Mouse (Mus musculus) embryonic facial prominence, embryonic 11.5 days (tissue): ENCODE data around the gene Ogdhl. TPM values are rescaled to one million over a fixed set of nuclear protein-coding genes. Genes with fewer than 3 reads are reported as not detected.

Experiments used
- ATAC-seq: fragments of 200-750 bp; cut with Nextera tagmentation; replicated peaks from 2 replicates; pipeline ENCODE4 v1.8.0; 2017; ENCODE audit warnings: low read depth; ENCODE audit not compliant: insufficient number of reproducible peaks, low FRiP score, low TSS enrichment
- DNase-seq: peaks from one replicate; pipeline ENCODE4 v3.0.0-alpha.2; 2015; ENCODE audit warnings: low spot score
- H3K27ac ChIP-seq: fragments of 300-500 bp; sonication (generic); replicated peaks from 2 replicates; pipeline ENCODE4 v1.5.1; 2014; ENCODE audit warnings: mild to moderate bottlenecking, low read depth, low read length, control low read depth
- H3K27me3 ChIP-seq: fragments of 300-500 bp; sonication (generic); 2 replicates; pipeline ENCODE4 v1.6.1; 2014; ENCODE audit warnings: mild to moderate bottlenecking, low read length, moderate library complexity, mixed read lengths; ENCODE audit not compliant: control insufficient read depth, insufficient read depth
- H3K36me3 ChIP-seq: fragments of 300-500 bp; sonication (generic); replicated peaks from 2 replicates; pipeline ENCODE4 v1.6.1; 2014; ENCODE audit warnings: low read depth, mild to moderate bottlenecking, low read length, moderate library complexity, mixed read lengths; ENCODE audit not compliant: control insufficient read depth, insufficient read depth
- H3K4me1 ChIP-seq: fragments of 300-500 bp; sonication (generic); 2 replicates; pipeline ENCODE4 v1.6.1; 2014; ENCODE audit warnings: low read length, mixed read lengths; ENCODE audit not compliant: control insufficient read depth, insufficient read depth
- H3K4me2 ChIP-seq: fragments of 300-500 bp; sonication (generic); 2 replicates; pipeline ENCODE4 v1.6.1; 2014; ENCODE audit warnings: low read depth, mild to moderate bottlenecking, control low read depth, low read length, moderate library complexity
- H3K4me3 ChIP-seq: fragments of 300-500 bp; sonication (generic); 2 replicates; pipeline ENCODE4 v1.5.1; 2014; ENCODE audit warnings: low read depth, low read length, control low read depth
- H3K9ac ChIP-seq: fragments of 300-500 bp; sonication (generic); replicated peaks from 2 replicates; pipeline ENCODE4 v1.6.1; 2014; ENCODE audit warnings: mild to moderate bottlenecking, control low read depth, low read length
- H3K9me3 ChIP-seq: fragments of 300-500 bp; sonication (generic); replicated peaks from 2 replicates; pipeline ENCODE4 v1.6.1; 2016; ENCODE audit warnings: mild to moderate bottlenecking, low read length, inconsistent platforms, mixed read lengths; ENCODE audit not compliant: control insufficient read depth
- WGBS: fragments of 180-500 bp; shearing (Covaris S2); extraction: QIAGEN DNeasy Blood & Tissue Kit; methylation state at CpG from one replicate; pipeline ENCODE4 v1.1.7; 2014; 5-methylcytosine and 5-hydroxymethylcytosine counted together
- polyA plus RNA-seq: library from polyadenylated mRNA; unstranded; fragments of >200 nt; fragmentation: Nextera tagmentation; extraction: Ambion mirVana; gene quantifications from 2 replicates; pipeline ENCODE4 v1.2.1, GENCODE M21; 2014

Ogdhl gene
- polyA plus RNA-seq, 1 experiment from 2014 or later, result 13.2 TPM

DNA sequence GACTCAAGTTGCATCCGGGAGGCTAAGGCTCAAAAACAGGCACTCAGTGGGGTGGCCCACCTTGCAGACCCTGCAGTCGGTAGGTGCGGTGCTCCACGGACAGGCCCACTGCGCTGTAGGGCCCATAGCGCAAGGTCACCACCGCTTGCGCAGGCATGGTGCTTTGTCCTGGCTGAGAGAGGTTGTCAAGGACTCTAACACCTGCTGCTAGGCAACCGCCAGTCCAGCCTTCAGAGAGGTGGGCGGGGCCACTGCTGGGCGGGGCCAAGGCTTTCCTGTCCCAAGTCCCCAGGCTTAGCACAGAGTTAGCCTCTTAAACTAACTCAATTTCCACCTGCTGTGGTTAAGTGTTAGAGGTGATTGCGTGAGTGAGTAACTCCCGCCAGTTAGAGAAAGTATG is 66.4 kb downstream of the Ogdhl start, which contains the start of gene 1700024G13Rik:
TSS of gene 1700024G13Rik (minus strand) at position 196 of the 400 bp plus-strand sequence.
- H3K4me1 ChIP-seq, result no peaks in the 10 kb centered on the region
- ATAC-seq, result peak; percentile 75
- H3K9ac ChIP-seq, result no peak within 1 kb of the TSS
- no peak within 1 kb of the TSS for H3K4me3 ChIP-seq
- H3K4me2 ChIP-seq, result peak within 1 kb of the TSS; percentile 16; the same call in 1 of the 2 replicates
- H3K36me3 ChIP-seq, result no peaks in the 10 kb centered on the region
- H3K27me3 ChIP-seq, result no peaks in the 10 kb centered on the region
- no peaks in the 10 kb centered on the region for H3K9me3 ChIP-seq
- no peak within 1 kb of the TSS for H3K27ac ChIP-seq
- under 1% methylated on average over 13 of the region's 13 CpGs for WGBS
- peak; percentile 83 for DNase-seq

Other genes starting within 250 kb of the Ogdhl start
- 14.7 and 19.3 TPM in 2 replicates for gene Oxnad1, start 236.6 kb upstream of the Ogdhl start, polyA plus RNA-seq
- 95.7 and 96.1 TPM in 2 replicates for gene Dph3, start 236.3 kb upstream of the Ogdhl start, polyA plus RNA-seq
- gene Msmb, start 180.0 kb upstream of the Ogdhl start, polyA plus RNA-seq, result not detected in 2 replicates
- gene Ncoa4, start 162.2 kb upstream of the Ogdhl start, polyA plus RNA-seq, result 89.3 and 92.7 TPM in 2 replicates
- gene Timm23, start 120.1 kb upstream of the Ogdhl start, polyA plus RNA-seq, result 315 and 318 TPM in 2 replicates
- gene Parg, start 120.1 kb upstream of the Ogdhl start, polyA plus RNA-seq, result 74.2 and 81.7 TPM in 2 replicates
- gene 1700024G13Rik, start 66.4 kb downstream of the Ogdhl start, polyA plus RNA-seq, result 0.34 TPM in 1 of 2 replicates, not detected in the other
- 0.67 and 0.80 TPM in 2 replicates for gene Slc18a3, start 142.8 kb downstream of the Ogdhl start, polyA plus RNA-seq
- gene Chat, start 144.0 kb downstream of the Ogdhl start, polyA plus RNA-seq, result 0.10 TPM in 1 of 2 replicates, not detected in the other
- 20.5 and 26.3 TPM in 2 replicates for gene Ercc6, start 191.5 kb downstream of the Ogdhl start, polyA plus RNA-seq